Mouse (Mus musculus): Measurements from ENCODE around the gene Cfap74.
"Not testable (repeated sequence)": the region's sequence is repeated elsewhere in the genome, so short reads cannot be mapped to it uniquely, and the experiment has no call there.

Cfap74 gene

GRCm38 (mm10) chr4:155469590-155470262 is 60.7 kb downstream of the Cfap74 start:
- DNase-seq (ENCODE audit: low spot score), result peak; percentile 66

GRCm38 (mm10) chr4:155470263-155470953 is 61.4 kb downstream of the Cfap74 start:
- DNase-seq (ENCODE audit: low spot score), result no peak

- DNase-seq (ENCODE audit: low spot score), result no peak
Observed at GRCm38 (mm10) chr4:155470997-155471396, 62.0 kb downstream of the Cfap74 start.

- no peak for DNase-seq (ENCODE audit: low spot score)
Observed at GRCm38 (mm10) chr4:155471406-155471805, 62.4 kb downstream of the Cfap74 start.

- DNase-seq (ENCODE audit: low spot score), result no peak
Observed at GRCm38 (mm10) chr4:155472716-155473290, 63.8 kb downstream of the Cfap74 start.

- DNase-seq (ENCODE audit: low spot score), result no peak
Observed at GRCm38 (mm10) chr4:155473319-155473718, 64.3 kb downstream of the Cfap74 start.

- DNase-seq (ENCODE audit: low spot score), result not testable (repeated sequence)
Observed at GRCm38 (mm10) chr4:155473796-155474195, 64.8 kb downstream of the Cfap74 start.

GRCm38 (mm10) chr4:155481381-155482124 is 72.6 kb downstream of the Cfap74 start:
- peak; percentile 84 for DNase-seq (ENCODE audit: low spot score)

- no peak for DNase-seq (ENCODE audit: low spot score)
Observed at GRCm38 (mm10) chr4:155482125-155482480, 73.1 kb downstream of the Cfap74 start.

GRCm38 (mm10) chr4:155482733-155483540 is 73.9 kb downstream of the Cfap74 start:
- DNase-seq (ENCODE audit: low spot score), result no peak

- no peak for DNase-seq (ENCODE audit: low spot score)
Observed at GRCm38 (mm10) chr4:155485521-155485920, 76.5 kb downstream of the Cfap74 start.

GRCm38 (mm10) chr4:155487746-155488145 is 78.8 kb downstream of the Cfap74 start:
- DNase-seq (ENCODE audit: low spot score), result no peak

GRCm38 (mm10) chr4:155488232-155489025 is 79.4 kb downstream of the Cfap74 start:
- DNase-seq (ENCODE audit: low spot score), result peak; percentile 60

- no peak for DNase-seq (ENCODE audit: low spot score)
Observed at GRCm38 (mm10) chr4:155489101-155489970, 80.3 kb downstream of the Cfap74 start.

GRCm38 (mm10) chr4:155490456-155490855 is 81.5 kb downstream of the Cfap74 start:
- no peak for DNase-seq (ENCODE audit: low spot score)

GRCm38 (mm10) chr4:155490990-155491504 is 82.1 kb downstream of the Cfap74 start, which contains the start of gene Gnb1:
Gene Gnb1, plus strand, starts transcription at chr4:155491361.
- DNase-seq (ENCODE audit: low spot score), result peak; percentile 96

- DNase-seq (ENCODE audit: low spot score), result no peak
Observed at GRCm38 (mm10) chr4:155491529-155492130, 82.6 kb downstream of the Cfap74 start.

- DNase-seq (ENCODE audit: low spot score), result peak; percentile 67
Observed at GRCm38 (mm10) chr4:155492131-155492633, 83.2 kb downstream of the Cfap74 start.

GRCm38 (mm10) chr4:155494891-155495290 is 85.9 kb downstream of the Cfap74 start:
- DNase-seq (ENCODE audit: low spot score), result no peak

Data from ovary, postnatal 36 days (tissue).